In the genomic region with DNA sequence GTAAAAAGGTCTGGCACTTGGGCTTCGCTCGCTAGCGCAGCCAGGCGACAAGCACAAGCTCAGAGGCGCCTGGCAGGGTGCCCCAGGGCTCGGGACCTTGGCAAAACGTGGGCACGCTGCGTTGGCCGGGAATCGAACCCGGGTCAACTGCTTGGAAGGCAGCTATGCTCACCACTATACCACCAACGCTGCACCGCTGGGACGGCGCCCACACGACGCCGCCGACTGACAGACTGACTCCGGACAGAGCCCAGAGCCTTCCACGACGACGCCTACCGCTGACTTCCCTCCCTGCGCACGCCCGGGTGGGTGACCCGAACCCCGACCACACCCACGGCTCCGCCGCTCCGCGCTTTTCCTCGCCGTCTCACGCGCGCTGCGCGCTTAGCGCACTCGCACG, we compare ENCODE assay signal across 9 mouse cellular contexts. TPM values are rescaled to one million over a fixed set of nuclear protein-coding genes. Genes with fewer than 3 reads are reported as not detected.
DNase-seq lines count a peak whose midpoint lies in the region; ATAC-seq and TF ChIP-seq lines count a peak whose summit lies in the region.
"Not testable (repeated sequence)": the region's sequence is repeated elsewhere in the genome, so short reads cannot be mapped to it uniquely, and the experiment has no call there.
"Had no signal": no experiment of that assay in that cellular context is flagged by ENCODE, and none has a peak within 500 bp of the region (broad histone marks: within the 10 kb centered on the region; RNA-seq: fewer than 3 reads in every experiment).

No protein-coding gene starts in this region.

- not testable (repeated sequence) for H3K9ac ChIP-seq in embryonic facial prominence, embryonic 11.5 days (replicated peaks; ENCODE audit: low read length); forebrain, embryonic 15.5 days (replicated peaks); heart, postnatal 0 days (replicated peaks; ENCODE audit: low read depth, low read length); intestine, embryonic 15.5 days; limb, embryonic 15.5 days; lung, embryonic 16.5 days (ENCODE audit: low read length); midbrain, embryonic 16.5 days (ENCODE audit: low read depth, low read length); stomach, embryonic 16.5 days (ENCODE audit: low read length)

- H3K9me3 ChIP-seq in embryonic facial prominence, embryonic 11.5 days (replicated peaks; ENCODE audit: control insufficient read depth, low read length); forebrain, embryonic 15.5 days; heart, postnatal 0 days (replicated peaks; ENCODE audit: control insufficient read depth, low read length); intestine, embryonic 15.5 days; limb, embryonic 15.5 days; lung, embryonic 16.5 days (ENCODE audit: control insufficient read depth, low read length); midbrain, embryonic 16.5 days (replicated peaks; ENCODE audit: control insufficient read depth, low read length, poor library complexity, severe bottlenecking); stomach, embryonic 16.5 days (replicated peaks; ENCODE audit: control insufficient read depth, low read length): not testable (repeated sequence)

- not testable (repeated sequence) for TF ChIP-seq CTCF in heart, postnatal 0 days (IDR thresholded peaks at IDR 0.05; ENCODE audit: low read depth)

- H3K4me1 ChIP-seq in embryonic facial prominence, embryonic 11.5 days (ENCODE audit: control insufficient read depth, insufficient read depth, low read length); forebrain, embryonic 15.5 days; heart, postnatal 0 days (ENCODE audit: control insufficient read depth, insufficient read depth); intestine, embryonic 15.5 days (replicated peaks); limb, embryonic 15.5 days; lung, embryonic 16.5 days (replicated peaks; ENCODE audit: control insufficient read depth, insufficient read depth, low read length); midbrain, embryonic 16.5 days (ENCODE audit: control insufficient read depth, insufficient read depth, low read length); stomach, embryonic 16.5 days (ENCODE audit: control insufficient read depth, insufficient read depth, low read length): not testable (repeated sequence)

- not testable (repeated sequence) for H3K36me3 ChIP-seq in embryonic facial prominence, embryonic 11.5 days (replicated peaks; ENCODE audit: control insufficient read depth, insufficient read depth, low read depth, low read length); forebrain, embryonic 15.5 days; heart, postnatal 0 days (replicated peaks; ENCODE audit: control insufficient read depth, insufficient read depth, low read length); intestine, embryonic 15.5 days; limb, embryonic 15.5 days; lung, embryonic 16.5 days (ENCODE audit: control insufficient read depth, insufficient read depth, low read length); midbrain, embryonic 16.5 days (ENCODE audit: control insufficient read depth, insufficient read depth, low read length); stomach, embryonic 16.5 days (ENCODE audit: control insufficient read depth, insufficient read depth, low read length)

- no CpG with 5 or more reads among the region's 45 CpGs for WGBS in embryonic facial prominence, embryonic 11.5 days
- WGBS in forebrain, embryonic 15.5 days: no CpG with 5 or more reads among the region's 45 CpGs
- WGBS in heart, postnatal 0 days: no CpG with 5 or more reads among the region's 45 CpGs
- no CpG with 5 or more reads among the region's 45 CpGs for WGBS in intestine, embryonic 15.5 days
- no CpG with 5 or more reads among the region's 45 CpGs for WGBS in limb, embryonic 15.5 days
- WGBS in lung, embryonic 16.5 days: no CpG with 5 or more reads among the region's 45 CpGs
- no CpG with 5 or more reads among the region's 45 CpGs for WGBS in midbrain, embryonic 16.5 days
- WGBS in stomach, embryonic 16.5 days: no CpG with 5 or more reads among the region's 45 CpGs

- not testable (repeated sequence) for H3K4me2 ChIP-seq in embryonic facial prominence, embryonic 11.5 days (ENCODE audit: low read depth, low read length); forebrain, embryonic 15.5 days (replicated peaks); heart, postnatal 0 days (ENCODE audit: low read depth, low read length); intestine, embryonic 15.5 days (replicated peaks); limb, embryonic 15.5 days; lung, embryonic 16.5 days (ENCODE audit: low read depth, low read length); midbrain, embryonic 16.5 days (ENCODE audit: low read length); stomach, embryonic 16.5 days (ENCODE audit: low read depth, low read length)

- not testable (repeated sequence) for H3K27ac ChIP-seq in embryonic facial prominence, embryonic 11.5 days (replicated peaks; ENCODE audit: low read depth, low read length); forebrain, embryonic 15.5 days (replicated peaks); heart, postnatal 0 days (ENCODE audit: low read depth); intestine, embryonic 15.5 days; limb, embryonic 15.5 days; lung, embryonic 16.5 days (ENCODE audit: low read length); midbrain, embryonic 16.5 days (ENCODE audit: low read length); stomach, embryonic 16.5 days (ENCODE audit: low read length)

- TF ChIP-seq EP300 in heart, postnatal 0 days (IDR thresholded peaks at IDR 0.05; ENCODE audit: low read depth): not testable (repeated sequence)

- peaks cover 22% of the 10 kb centered on the region for H3K27me3 ChIP-seq in embryonic facial prominence, embryonic 11.5 days (ENCODE audit: control insufficient read depth, insufficient read depth, low read length)
- peaks cover 25% of the 10 kb centered on the region for H3K27me3 ChIP-seq in forebrain, embryonic 15.5 days
- H3K27me3 ChIP-seq in heart, postnatal 0 days (ENCODE audit: control insufficient read depth, insufficient read depth, low read length): peaks cover 27% of the 10 kb centered on the region
- peaks cover 21% of the 10 kb centered on the region for H3K27me3 ChIP-seq in intestine, embryonic 15.5 days (replicated peaks)
- peaks cover 31% of the 10 kb centered on the region for H3K27me3 ChIP-seq in limb, embryonic 15.5 days
- H3K27me3 ChIP-seq in lung, embryonic 16.5 days (ENCODE audit: control insufficient read depth, insufficient read depth, low read depth, low read length): peaks cover 20% of the 10 kb centered on the region
- peaks cover 21% of the 10 kb centered on the region for H3K27me3 ChIP-seq in midbrain, embryonic 16.5 days (ENCODE audit: control insufficient read depth, insufficient read depth, low read depth, low read length)
- H3K27me3 ChIP-seq in stomach, embryonic 16.5 days (ENCODE audit: control insufficient read depth, insufficient read depth, low read length): peaks cover 16% of the 10 kb centered on the region

- not testable (repeated sequence) for DNase-seq in embryonic facial prominence, embryonic 11.5 days (ENCODE audit: low spot score); heart, postnatal 0 days (ENCODE audit: low spot score)

- not testable (repeated sequence) for H3K4me3 ChIP-seq in embryonic facial prominence, embryonic 11.5 days (ENCODE audit: low read depth, low read length); forebrain, embryonic 15.5 days; heart, postnatal 0 days (ENCODE audit: low read depth, low read length); intestine, embryonic 15.5 days (replicated peaks); limb, embryonic 15.5 days; lung, embryonic 16.5 days (ENCODE audit: low read length); midbrain, embryonic 16.5 days (ENCODE audit: low read depth, low read length); stomach, embryonic 16.5 days (replicated peaks; ENCODE audit: low read length)

- ATAC-seq in embryonic facial prominence, embryonic 11.5 days (replicated peaks; ENCODE audit: insufficient number of reproducible peaks, low FRiP score, low TSS enrichment, low read depth): peak; percentile 26
- ATAC-seq in forebrain, embryonic 15.5 days (replicated peaks): peak; percentile 35
- ATAC-seq in heart, postnatal 0 days (ENCODE audit: insufficient read depth, low read depth): peak; percentile 47
- ATAC-seq in intestine, embryonic 15.5 days: peak; percentile 70
- peak; percentile 13; the same call in 1 of the 2 replicates for ATAC-seq in limb, embryonic 15.5 days (ENCODE audit: insufficient number of reproducible peaks, low FRiP score, low TSS enrichment, low read depth)
- ATAC-seq in lung, embryonic 16.5 days (ENCODE audit: low read depth): peak; percentile 64
- ATAC-seq in midbrain, embryonic 16.5 days: peak; percentile 32
- ATAC-seq in stomach, embryonic 16.5 days (ENCODE audit: insufficient read depth, low FRiP score): peak; percentile 50; the same call in 1 of the 2 replicates

RNA-seq across cellular contexts. Expression of gene Fcgr3, which starts 7.5 kb away (rescaled TPM):
- polyA plus RNA-seq in embryonic facial prominence, embryonic 11.5 days (2014; fragmentation: Nextera tagmentation; extraction: Ambion mirVana): 6.5 and 7.9 TPM in 2 replicates
- 8.7 and 8.8 TPM in 2 replicates for polyA plus RNA-seq in forebrain, embryonic 15.5 days (2015; fragmentation: Nextera tagmentation; extraction: Ambion mirVana)
- 11.8 and 13.7 TPM in 2 replicates for total RNA-seq in heart, postnatal 0 days (2014; rRNA removed; ENCODE audit: low replicate concordance)
- 8.2 and 10.8 TPM in 2 replicates for polyA plus RNA-seq in heart, postnatal 0 days (2015; fragmentation: Nextera tagmentation; extraction: Ambion mirVana)
- 14.0 and 14.7 TPM in 2 replicates for polyA plus RNA-seq in intestine, embryonic 15.5 days (2015; fragmentation: Nextera tagmentation; extraction: Ambion mirVana)
- polyA plus RNA-seq in limb, embryonic 15.5 days (2015; fragmentation: Nextera tagmentation; extraction: Ambion mirVana): 25.9 and 32.2 TPM in 2 replicates
- polyA plus RNA-seq in lung, embryonic 16.5 days (2015; fragmentation: Nextera tagmentation; extraction: Ambion mirVana): 12.7 and 19.3 TPM in 2 replicates
- 6.8 and 9.0 TPM in 2 replicates for polyA plus RNA-seq in midbrain, embryonic 16.5 days (2015; fragmentation: Nextera tagmentation; extraction: Ambion mirVana)
- polyA plus RNA-seq in stomach, embryonic 16.5 days (2015; fragmentation: Nextera tagmentation; extraction: Ambion mirVana): 17.7 and 20.2 TPM in 2 replicates
- polyA plus RNA-seq: erythroblast, embryonic 14.5 days had no signal

RNA-seq across cellular contexts. Expression of gene Cfap126, which starts 41.5 kb away (rescaled TPM):
- 1.4 and 1.7 TPM in 2 replicates for polyA plus RNA-seq in embryonic facial prominence, embryonic 11.5 days (2014; fragmentation: Nextera tagmentation; extraction: Ambion mirVana)
- 4.0 and 10.3 TPM in 2 replicates for polyA plus RNA-seq in forebrain, embryonic 15.5 days (2015; fragmentation: Nextera tagmentation; extraction: Ambion mirVana)
- 3.7 TPM in 1 of 2 replicates, not detected in the other for total RNA-seq in heart, postnatal 0 days (2014; rRNA removed; ENCODE audit: low replicate concordance)
- polyA plus RNA-seq in heart, postnatal 0 days (2015; fragmentation: Nextera tagmentation; extraction: Ambion mirVana): 2.2 and 3.5 TPM in 2 replicates
- polyA plus RNA-seq in intestine, embryonic 15.5 days (2015; fragmentation: Nextera tagmentation; extraction: Ambion mirVana): 1.7 and 1.8 TPM in 2 replicates
- polyA plus RNA-seq in limb, embryonic 15.5 days (2015; fragmentation: Nextera tagmentation; extraction: Ambion mirVana): 1.1 and 2.2 TPM in 2 replicates
- polyA plus RNA-seq in lung, embryonic 16.5 days (2015; fragmentation: Nextera tagmentation; extraction: Ambion mirVana): 15.7 and 20.4 TPM in 2 replicates
- 7.8 and 9.2 TPM in 2 replicates for polyA plus RNA-seq in midbrain, embryonic 16.5 days (2015; fragmentation: Nextera tagmentation; extraction: Ambion mirVana)
- polyA plus RNA-seq in stomach, embryonic 16.5 days (2015; fragmentation: Nextera tagmentation; extraction: Ambion mirVana): 2.1 and 3.1 TPM in 2 replicates

RNA-seq across cellular contexts. Expression of gene Fcgr4, which starts 53.5 kb away (rescaled TPM):
- 0.17 and 0.22 TPM in 2 replicates for polyA plus RNA-seq in embryonic facial prominence, embryonic 11.5 days (2014; fragmentation: Nextera tagmentation; extraction: Ambion mirVana)
- 0.34 and 0.36 TPM in 2 replicates for polyA plus RNA-seq in forebrain, embryonic 15.5 days (2015; fragmentation: Nextera tagmentation; extraction: Ambion mirVana)
- total RNA-seq in heart, postnatal 0 days (2014; rRNA removed; ENCODE audit: low replicate concordance): 0.23 and 1.7 TPM in 2 replicates
- polyA plus RNA-seq in heart, postnatal 0 days (2015; fragmentation: Nextera tagmentation; extraction: Ambion mirVana): 0.60 and 1.0 TPM in 2 replicates
- 1.7 and 1.8 TPM in 2 replicates for polyA plus RNA-seq in intestine, embryonic 15.5 days (2015; fragmentation: Nextera tagmentation; extraction: Ambion mirVana)
- 1.0 and 1.1 TPM in 2 replicates for polyA plus RNA-seq in limb, embryonic 15.5 days (2015; fragmentation: Nextera tagmentation; extraction: Ambion mirVana)
- polyA plus RNA-seq in lung, embryonic 16.5 days (2015; fragmentation: Nextera tagmentation; extraction: Ambion mirVana): 0.39 and 0.84 TPM in 2 replicates
- 0.14 and 0.16 TPM in 2 replicates for polyA plus RNA-seq in midbrain, embryonic 16.5 days (2015; fragmentation: Nextera tagmentation; extraction: Ambion mirVana)
- polyA plus RNA-seq in stomach, embryonic 16.5 days (2015; fragmentation: Nextera tagmentation; extraction: Ambion mirVana): 0.90 and 1.5 TPM in 2 replicates
- polyA plus RNA-seq: erythroblast, embryonic 14.5 days had no signal

Comparison
In these comparisons a context has a peak if more than half of its experiments do, and no peak if none do; other contexts are left out.
1. ATAC-seq: peak in every context shown above with its lines; median percentile 70 in intestine, embryonic 15.5 days; 64 in lung, embryonic 16.5 days; 50 in stomach, embryonic 16.5 days; 47 in heart, postnatal 0 days; 35 in forebrain, embryonic 15.5 days; 32 in midbrain, embryonic 16.5 days; 26 in embryonic facial prominence, embryonic 11.5 days; 13 in limb, embryonic 15.5 days.